ENCODE assay signal across 9 mouse cellular contexts in the genomic region with DNA sequence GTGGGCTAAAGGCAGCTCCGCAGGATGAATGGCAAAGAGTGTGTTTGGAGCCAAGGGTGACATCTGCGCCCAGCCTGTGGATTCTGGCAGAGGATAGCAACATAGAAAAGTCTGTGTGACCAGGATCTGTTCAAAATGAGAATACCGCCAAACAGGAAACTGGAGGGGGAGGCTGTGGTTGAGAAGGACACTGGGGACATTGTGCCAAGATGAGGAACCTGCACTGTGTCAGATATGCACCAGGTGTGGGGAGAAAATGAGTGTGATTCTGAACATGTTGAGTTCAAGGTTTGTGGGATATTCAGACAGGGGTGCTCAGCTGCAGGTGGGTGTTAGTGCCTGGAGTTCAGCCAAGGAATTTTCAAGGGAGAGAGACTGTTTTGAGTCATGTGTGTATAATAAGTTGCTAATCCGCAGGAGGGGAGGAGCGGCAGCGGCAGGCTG. TPM values are rescaled to one million over a fixed set of nuclear protein-coding genes. Genes with fewer than 3 reads are reported as not detected.
DNase-seq lines count a peak whose midpoint lies in the region; ATAC-seq and TF ChIP-seq lines count a peak whose summit lies in the region.
"Had no signal": no experiment of that assay in that cellular context is flagged by ENCODE, and none has a peak within 500 bp of the region (broad histone marks: within the 10 kb centered on the region; RNA-seq: fewer than 3 reads in every experiment).

No protein-coding gene starts in this region.

- no peak for DNase-seq in liver
- DNase-seq in Patski (ENCODE audit: low read depth, low spot score) = peak; percentile 65
- DNase-seq in cerebellum, postnatal 14 days = peak; percentile 60 to 74
- DNase-seq in MN1 (ENCODE audit: low spot score) = no peak

- H3K4me3 ChIP-seq in liver, embryonic 12.5 days = no peak overlapping the region
- H3K4me3 ChIP-seq in neural tube, embryonic 15.5 days (replicated peaks) = no peak overlapping the region
- H3K4me3 ChIP-seq: midbrain, embryonic 15.5 days had no signal

- H3K27me3 ChIP-seq in liver, embryonic 12.5 days (replicated peaks) = peaks cover 15% of the 10 kb centered on the region
- H3K27me3 ChIP-seq in Patski = no peaks in the 10 kb centered on the region
- no peaks in the 10 kb centered on the region for H3K27me3 ChIP-seq in neural tube, embryonic 15.5 days (replicated peaks)

- H3K9me3 ChIP-seq in liver, embryonic 12.5 days (replicated peaks) = no peaks in the 10 kb centered on the region
- H3K9me3 ChIP-seq in neural tube, embryonic 15.5 days (replicated peaks) = no peaks in the 10 kb centered on the region
- H3K9me3 ChIP-seq: midbrain, embryonic 15.5 days had no signal

- TF ChIP-seq CTCF in Patski (IDR thresholded peaks at IDR 0.05) = no peak

- WGBS in liver, embryonic 12.5 days (ENCODE audit: insufficient replicate concordance) = 47% methylated on average over 6 of the region's 6 CpGs
- WGBS in neural tube, embryonic 15.5 days = 66% methylated on average over 6 of the region's 6 CpGs

- H3K9ac ChIP-seq in liver, embryonic 12.5 days = peak overlapping the region; percentile 25; the same call in 1 of the 2 replicates
- H3K9ac ChIP-seq in neural tube, embryonic 15.5 days (replicated peaks) = no peak overlapping the region
- H3K9ac ChIP-seq: midbrain, embryonic 15.5 days had no signal

- no peak for ATAC-seq in liver, embryonic 12.5 days
- peak; percentile 44 for ATAC-seq in Patski
- peak; percentile 71 for ATAC-seq in megakaryocyte progenitor cell, adult 5-6 weeks (replicated peaks; ENCODE audit: poor library complexity)
- ATAC-seq in neural tube, embryonic 15.5 days (ENCODE audit: low FRiP score) = no peak
- no peak for ATAC-seq in activated CD4-positive, CD25-positive, alpha-beta regulatory T cell, adult 4 months
- ATAC-seq: midbrain, embryonic 15.5 days had no signal

- CTCF ChIA-PET in Patski (lab: Charles Lee) = interaction anchor here (1.5 kb wide), 1 partner anchor 21 kb away, joined by 3 read pairs; no protein-coding TSS in a partner anchor

- POLR2A ChIA-PET in Patski (lab: Charles Lee) = no interaction called here

- H3K36me3 ChIP-seq in liver, embryonic 12.5 days = no peaks in the 10 kb centered on the region
- H3K36me3 ChIP-seq in neural tube, embryonic 15.5 days = no peaks in the 10 kb centered on the region
- H3K36me3 ChIP-seq: midbrain, embryonic 15.5 days had no signal

- no peak overlapping the region for H3K4me2 ChIP-seq in liver, embryonic 12.5 days
- no peak overlapping the region for H3K4me2 ChIP-seq in neural tube, embryonic 15.5 days
- H3K4me2 ChIP-seq: midbrain, embryonic 15.5 days had no signal

- in situ Hi-C loops in Patski (cut with MboI; ENCODE audit: low pct_unique_long_range_greater_than_20kb) = no loop called here

- peaks cover 78% of the 10 kb centered on the region for H3K4me1 ChIP-seq in liver, embryonic 12.5 days
- no peaks in the 10 kb centered on the region; the same call in 1 of the 2 replicates for H3K4me1 ChIP-seq in neural tube, embryonic 15.5 days

- H3K27ac ChIP-seq in liver, embryonic 12.5 days = no peak overlapping the region
- no peak overlapping the region for H3K27ac ChIP-seq in neural tube, embryonic 15.5 days (replicated peaks)
- H3K27ac ChIP-seq: midbrain, embryonic 15.5 days had no signal

RNA-seq across cellular contexts. Expression of a gene that starts 6.8 kb away (rescaled TPM):
- 26.8 and 28.9 TPM in 2 replicates for polyA plus RNA-seq in liver, embryonic 12.5 days (2016; fragmentation: Nextera tagmentation; extraction: Ambion mirVana)
- 28.2 TPM for polyA plus RNA-seq in Patski (2021)
- total RNA-seq in megakaryocyte progenitor cell, adult 5-6 weeks (2015) = 58.0 and 60.1 TPM in 2 replicates
- 9.0 and 12.6 TPM in 2 replicates for total RNA-seq in megakaryocyte progenitor cell, adult 5-6 weeks (2017)
- 32.9 and 33.0 TPM in 2 replicates for polyA plus RNA-seq in neural tube, embryonic 15.5 days (2015; fragmentation: Nextera tagmentation; extraction: Ambion mirVana)
- polyA plus RNA-seq in activated CD4-positive, CD25-positive, alpha-beta regulatory T cell, adult 4 months (2017; shearing (Covaris generic)) = 10 to 100 TPM; 21.7 to 22.4 TPM

RNA-seq across cellular contexts. Expression of a gene that starts 7.5 kb away (rescaled TPM):
- 11.3 and 12.9 TPM in 2 replicates for polyA plus RNA-seq in liver, embryonic 12.5 days (2016; fragmentation: Nextera tagmentation; extraction: Ambion mirVana)
- 0.37 TPM for polyA plus RNA-seq in Patski (2021)
- 11.3 and 15.9 TPM in 2 replicates for total RNA-seq in megakaryocyte progenitor cell, adult 5-6 weeks (2015)
- 13.1 TPM in 2 replicates for total RNA-seq in megakaryocyte progenitor cell, adult 5-6 weeks (2017)
- polyA plus RNA-seq in neural tube, embryonic 15.5 days (2015; fragmentation: Nextera tagmentation; extraction: Ambion mirVana) = 2.4 and 2.5 TPM in 2 replicates
- polyA plus RNA-seq in activated CD4-positive, CD25-positive, alpha-beta regulatory T cell, adult 4 months (2017; shearing (Covaris generic)) = under 1 TPM; 0.12 to 0.13 TPM

Comparison
In these comparisons a context has a peak if more than half of its experiments do, and no peak if none do; other contexts are left out.
1. ATAC-seq: peak in Patski (single experiment) and megakaryocyte progenitor cell, adult 5-6 weeks (single experiment); none in liver, embryonic 12.5 days (single experiment), neural tube, embryonic 15.5 days (single experiment) and activated CD4-positive, CD25-positive, alpha-beta regulatory T cell, adult 4 months (single experiment).
2. DNase-seq: peak in Patski (single experiment) and cerebellum, postnatal 14 days (2 of 2); none in liver (single experiment) and MN1 (single experiment).